Mouse (Mus musculus) myocyte (in vitro differentiated cells): ENCODE results near the gene Tmppe.

Experiments used
- CEBPB ChIP-seq: IDR thresholded peaks from 2 replicates; pipeline ENCODE4 v1.6.1; 2011; ENCODE audit warnings: mild to moderate bottlenecking, moderate library complexity; ENCODE audit not compliant: poor library complexity, insufficient read depth, severe bottlenecking
- E2F4 ChIP-seq: IDR thresholded peaks from one replicate; pipeline ENCODE4 v1.6.1; 2011; ENCODE audit warnings: mild to moderate bottlenecking, control low read depth, moderate library complexity; ENCODE audit not compliant: insufficient read depth
- MAX ChIP-seq: IDR thresholded peaks from one replicate; pipeline ENCODE4 v1.6.1; 2011; ENCODE audit warnings: low read depth, mild to moderate bottlenecking, control low read depth
- MYOG ChIP-seq, 3 experiments: IDR thresholded peaks; one replicate each; pipeline ENCODE4 v1.6.1; 2011; ENCODE audit warnings: control low read depth in 2 of 3, low read depth in 2 of 3, mild to moderate bottlenecking in 2 of 3; ENCODE audit not compliant: insufficient read length in 2 of 3, control insufficient read depth in 1 of 3, insufficient read depth in 1 of 3
- POLR2A ChIP-seq: IDR thresholded peaks from one replicate; pipeline ENCODE4 v1.6.1; 2011; ENCODE audit warnings: low read depth, mild to moderate bottlenecking, control low read depth, moderate library complexity; ENCODE audit not compliant: insufficient read length
- POLR2AphosphoS2 ChIP-seq: IDR thresholded peaks from one replicate; pipeline ENCODE4 v1.6.1; 2011; ENCODE audit warnings: low read depth, control low read depth; ENCODE audit not compliant: insufficient read length
- SRF ChIP-seq: IDR thresholded peaks from one replicate; pipeline ENCODE4 v1.6.1; 2011; ENCODE audit warnings: low read depth; ENCODE audit not compliant: control insufficient read depth, insufficient read length
- TCF12 ChIP-seq: IDR thresholded peaks from one replicate; pipeline ENCODE4 v1.6.1; 2011; ENCODE audit warnings: mild to moderate bottlenecking, control low read depth; ENCODE audit not compliant: poor library complexity, insufficient read depth, severe bottlenecking
- TCF3 ChIP-seq: IDR thresholded peaks from one replicate; pipeline ENCODE4 v1.6.1; 2011; ENCODE audit warnings: low read depth, control low read depth; ENCODE audit not compliant: insufficient read length
- USF1 ChIP-seq: IDR thresholded peaks from one replicate; pipeline ENCODE4 v1.6.1; 2011; ENCODE audit warnings: low read depth, mild to moderate bottlenecking, control low read depth, moderate library complexity

GRCm38 (mm10) chr9:114399680-114400079 is 1.2 kb upstream of the Tmppe start:
- TF ChIP-seq POLR2A: no peak
- TF ChIP-seq USF1: no peak
- no peak for TF ChIP-seq MAX
- TF ChIP-seq SRF: no peak
- TF ChIP-seq E2F4: no peak
- no peak for TF ChIP-seq MYOG (IDR thresholded peaks at IDR 0.05; ENCODE audit: control insufficient read depth in 1 of 3, insufficient read depth in 1 of 3, insufficient read length in 2 of 3, low read depth in 2 of 3)
- no peak for TF ChIP-seq POLR2AphosphoS2
- TF ChIP-seq TCF12: no peak
- TF ChIP-seq TCF3: no peak
- no peak for TF ChIP-seq CEBPB
